Mouse (Mus musculus) embryonic fibroblast, embryonic 13.5 days (primary cell): ENCODE results near the gene Chd4.

Experiments
- CTCF ChIP-seq: IDR thresholded peaks from 2 replicates; pipeline ENCODE4 v1.5.1; 2011; ENCODE audit warnings: mild to moderate bottlenecking, control low read depth, low read length, moderate library complexity, borderline replicate concordance; ENCODE audit not compliant: insufficient read depth
- POLR2A ChIP-seq: IDR thresholded peaks from 2 replicates; pipeline ENCODE4 v1.6.1; 2011; ENCODE audit warnings: low read depth, mild to moderate bottlenecking, control low read depth, low read length, moderate library complexity

GRCm38 (mm10) chr6:125082801-125083386 is 12.9 kb upstream of the Chd4 start:
- TF ChIP-seq CTCF (no peak), POLR2A (no peak)
